Mouse (Mus musculus) forebrain, embryonic 13.5 days (tissue): Measurements from ENCODE around the gene Robo1. TPM values are rescaled to one million over a fixed set of nuclear protein-coding genes. Genes with fewer than 3 reads are reported as not detected.

Experiments used
- ATAC-seq: fragments of 200-750 bp; cut with Nextera tagmentation; 2 replicates; pipeline ENCODE4 v1.8.0; 2017
- H3K27ac ChIP-seq: fragments of 300-500 bp; sonication (generic); 2 replicates; pipeline ENCODE4 v1.5.1; 2015; ENCODE audit warnings: inconsistent platforms, mild to moderate bottlenecking, moderate library complexity
- H3K27me3 ChIP-seq: fragments of 300-500 bp; sonication (generic); 2 replicates; pipeline ENCODE4 v1.6.1; 2015; ENCODE audit warnings: mild to moderate bottlenecking, inconsistent platforms
- H3K36me3 ChIP-seq: fragments of 300-500 bp; sonication (generic); 2 replicates; pipeline ENCODE4 v1.6.1; 2015; ENCODE audit warnings: mild to moderate bottlenecking, inconsistent platforms; ENCODE audit not compliant: poor library complexity, severe bottlenecking
- H3K4me1 ChIP-seq: fragments of 300-500 bp; sonication (generic); 2 replicates; pipeline ENCODE4 v1.6.1; 2015; ENCODE audit warnings: inconsistent platforms
- H3K4me2 ChIP-seq: fragments of 300-500 bp; sonication (generic); 2 replicates; pipeline ENCODE4 v1.6.1; 2015; ENCODE audit warnings: inconsistent platforms, mild to moderate bottlenecking, moderate library complexity
- H3K4me3 ChIP-seq: fragments of 300-500 bp; sonication (generic); 2 replicates; pipeline ENCODE4 v1.5.1; 2015; ENCODE audit warnings: mild to moderate bottlenecking, inconsistent platforms
- H3K9ac ChIP-seq: fragments of 300-500 bp; sonication (generic); 2 replicates; pipeline ENCODE4 v1.6.1; 2015; ENCODE audit warnings: mild to moderate bottlenecking, inconsistent platforms
- H3K9me3 ChIP-seq: fragments of 300-500 bp; sonication (generic); replicated peaks from 2 replicates; pipeline ENCODE4 v1.6.1; 2016; ENCODE audit warnings: inconsistent platforms
- WGBS: fragments of 180-500 bp; shearing (Covaris S2); methylation state at CpG from one replicate; pipeline ENCODE4 v1.1.7; 2015; 5-methylcytosine and 5-hydroxymethylcytosine counted together
- polyA plus RNA-seq: library from polyadenylated mRNA; unstranded; fragments of >200 nt; fragmentation: Nextera tagmentation; extraction: Ambion mirVana; gene quantifications from 2 replicates; pipeline ENCODE4 v1.2.1, GENCODE M21; 2015

Robo1 gene
- polyA plus RNA-seq: 36.9 and 38.1 TPM in 2 replicates

DNA sequence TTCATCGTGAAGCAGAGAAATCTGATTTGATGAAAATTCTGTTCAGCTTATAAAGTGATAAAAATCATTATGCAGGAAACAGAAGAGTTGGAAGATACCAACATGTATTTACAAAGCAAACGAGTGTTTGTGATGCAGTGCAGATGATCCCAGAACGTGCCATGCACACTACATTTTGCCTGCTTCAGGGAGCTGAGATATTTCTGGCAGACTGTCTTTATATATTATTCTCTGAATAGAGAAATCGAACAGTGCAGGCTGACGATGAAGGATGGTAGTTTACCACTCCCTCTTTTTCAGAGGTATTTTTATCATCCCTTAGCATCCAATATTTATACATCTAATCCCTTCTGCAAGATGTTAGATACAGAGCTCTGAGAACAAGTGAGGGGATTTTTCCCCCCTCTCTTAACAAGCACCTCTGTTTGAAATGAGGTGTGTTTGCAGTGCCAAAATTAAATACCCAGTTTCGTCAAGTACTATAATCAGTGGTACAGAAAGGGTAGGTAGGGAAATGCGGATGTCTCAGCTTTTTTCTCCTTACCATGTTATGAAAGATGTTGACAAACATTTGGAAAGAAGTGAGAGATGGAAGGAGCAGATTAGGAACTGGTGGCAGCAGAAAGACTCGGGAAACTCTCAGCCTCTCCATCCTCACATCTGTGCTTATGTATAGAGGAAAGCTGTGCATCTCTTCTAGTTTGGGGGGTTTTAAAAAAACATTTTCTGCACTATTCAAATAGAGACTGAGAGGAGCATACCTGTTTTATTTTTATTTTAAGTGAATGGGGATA, at the start of gene Robo1:
Robo1 (plus strand) TSS at position 770 of the 794 bp plus-strand sequence.
- H3K9me3 ChIP-seq: no peaks in the 10 kb centered on the region
- no peak within 1 kb of the TSS for H3K9ac ChIP-seq
- H3K27ac ChIP-seq: no peak within 1 kb of the TSS
- H3K4me3 ChIP-seq: no peak within 1 kb of the TSS
- no peaks in the 10 kb centered on the region for H3K4me1 ChIP-seq
- 80% methylated on average over 8 of the region's 8 CpGs for WGBS
- no peak; the same call in 1 of the 2 replicates for ATAC-seq
- H3K36me3 ChIP-seq: no peaks in the 10 kb centered on the region
- H3K27me3 ChIP-seq: no peaks in the 10 kb centered on the region
- H3K4me2 ChIP-seq: no peak within 1 kb of the TSS

DNA sequence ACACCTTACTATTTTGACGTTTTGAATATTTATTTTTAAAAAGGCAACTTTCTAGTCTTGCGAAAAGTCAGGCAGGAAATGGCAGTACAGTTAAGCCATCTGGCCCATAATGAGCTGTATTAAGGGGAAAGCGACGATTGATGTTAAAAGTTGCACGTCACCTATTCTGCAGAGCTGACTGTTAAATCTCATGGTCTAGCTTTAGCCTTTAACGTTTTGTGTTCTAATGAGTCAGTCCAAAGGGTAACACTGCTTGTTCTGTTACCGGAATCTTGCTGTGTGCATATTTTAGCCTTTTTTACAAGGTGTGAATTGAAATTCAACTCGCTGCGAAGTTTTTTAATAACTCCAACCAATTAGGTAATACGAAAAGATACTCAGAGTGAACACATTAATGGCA, 40.3 kb upstream of the Robo1 start:
- no peak for ATAC-seq
- WGBS: 88% methylated on average over 10 of the region's 10 CpGs
- Histone ChIP-seq H3K27ac (no peak overlapping the region), H3K4me2 (no peak overlapping the region), H3K4me3 (no peak overlapping the region), H3K36me3 (no peaks in the 10 kb centered on the region), H3K9me3 (no peaks in the 10 kb centered on the region), H3K9ac (no peak overlapping the region), H3K27me3 (no peaks in the 10 kb centered on the region), H3K4me1 (no peaks in the 10 kb centered on the region)

DNA sequence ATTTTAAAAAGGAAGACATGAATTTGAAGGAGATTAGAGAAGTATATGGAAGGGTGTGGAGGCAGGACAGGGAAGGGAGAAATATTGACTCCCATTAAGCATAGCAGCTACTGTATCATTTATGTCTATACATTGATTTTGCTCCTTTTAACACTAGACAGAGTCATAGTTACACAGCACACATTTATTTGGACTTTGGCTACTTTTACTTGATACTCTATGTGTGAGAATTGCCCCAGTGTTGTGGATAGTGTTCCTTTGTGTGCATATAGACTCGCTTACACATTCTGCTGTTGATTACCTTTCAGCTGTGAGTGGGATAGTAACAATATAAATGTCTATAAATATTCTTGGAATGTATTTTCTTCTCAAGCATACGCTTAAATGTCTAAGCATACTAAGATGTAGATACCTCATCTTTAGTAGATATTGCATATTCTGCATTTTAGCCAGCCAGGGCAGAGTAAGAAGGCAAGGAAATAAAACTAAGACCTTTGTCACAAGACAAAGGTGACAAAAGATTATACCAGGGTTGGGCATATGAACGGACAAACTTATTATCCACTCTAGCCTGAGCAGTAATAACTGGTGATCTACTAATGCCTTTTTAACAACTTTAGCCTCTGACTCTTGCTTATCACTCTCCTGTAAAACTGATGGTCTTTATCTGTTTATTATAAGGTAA, 31.6 kb upstream of the Robo1 start:
- Histone ChIP-seq H3K9ac (no peak overlapping the region), H3K4me1 (no peaks in the 10 kb centered on the region), H3K27me3 (no peaks in the 10 kb centered on the region), H3K4me3 (no peak overlapping the region), H3K4me2 (no peak overlapping the region), H3K36me3 (no peaks in the 10 kb centered on the region), H3K27ac (no peak overlapping the region), H3K9me3 (no peaks in the 10 kb centered on the region)
- ATAC-seq: no peak
- WGBS: 87% methylated on average over 3 of the region's 3 CpGs

DNA sequence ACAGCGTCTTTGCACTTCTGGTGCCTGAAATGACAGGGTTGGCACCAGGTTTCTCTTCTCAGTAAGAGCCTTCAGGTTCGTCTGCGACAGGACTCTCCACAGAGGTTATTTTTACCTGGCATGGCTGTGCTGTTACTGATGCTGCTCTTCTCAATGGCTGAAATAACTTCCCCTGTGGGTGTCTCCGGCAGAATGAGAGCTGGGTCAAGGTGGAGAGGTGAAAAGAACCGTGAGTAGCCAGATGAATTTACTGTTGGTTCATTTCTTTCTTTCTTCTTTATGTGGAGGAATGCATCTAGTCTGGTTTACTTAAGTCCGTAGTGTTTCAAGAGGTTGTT, 194 bp downstream of the Robo1 start:
- H3K36me3 ChIP-seq: no peaks in the 10 kb centered on the region
- no peaks in the 10 kb centered on the region for H3K27me3 ChIP-seq
- 68% methylated on average over 6 of the region's 6 CpGs for WGBS
- H3K4me2 ChIP-seq: no peak overlapping the region
- no peak overlapping the region for H3K9ac ChIP-seq
- no peak overlapping the region for H3K27ac ChIP-seq
- no peak for ATAC-seq
- H3K4me3 ChIP-seq: no peak overlapping the region
- H3K9me3 ChIP-seq: no peaks in the 10 kb centered on the region
- H3K4me1 ChIP-seq: no peaks in the 10 kb centered on the region

DNA sequence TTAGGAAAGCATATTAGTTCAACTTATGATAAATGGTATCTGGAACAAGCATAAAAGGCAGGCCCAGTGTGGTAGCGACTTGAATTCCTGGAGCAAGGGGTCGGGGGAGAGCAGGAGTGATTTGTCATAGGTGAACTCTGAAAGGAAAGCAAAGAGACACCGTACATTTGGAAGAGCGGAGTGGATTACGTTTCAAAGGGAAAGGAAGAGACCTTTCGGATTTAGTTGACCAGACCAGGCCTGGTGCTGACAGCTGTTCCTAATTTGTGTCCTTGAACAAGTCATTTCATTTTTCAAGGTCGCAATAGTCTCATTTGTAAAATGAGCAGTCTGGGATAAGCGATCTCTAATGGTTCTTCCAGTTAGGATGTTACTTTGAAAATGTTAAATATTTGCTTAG, 19.2 kb downstream of the Robo1 start:
- H3K4me1 ChIP-seq: 0 out of 2 replicates have a peak, but pooled peaks cover 2% of the 10 kb centered on the region
- H3K9ac ChIP-seq: no peak overlapping the region
- H3K4me3 ChIP-seq: no peak overlapping the region
- H3K4me2 ChIP-seq: no peak overlapping the region
- no peaks in the 10 kb centered on the region for H3K27me3 ChIP-seq
- WGBS: 90% methylated on average over 8 of the region's 8 CpGs
- H3K9me3 ChIP-seq: no peaks in the 10 kb centered on the region
- H3K36me3 ChIP-seq: no peaks in the 10 kb centered on the region
- ATAC-seq: no peak
- no peak overlapping the region for H3K27ac ChIP-seq

DNA sequence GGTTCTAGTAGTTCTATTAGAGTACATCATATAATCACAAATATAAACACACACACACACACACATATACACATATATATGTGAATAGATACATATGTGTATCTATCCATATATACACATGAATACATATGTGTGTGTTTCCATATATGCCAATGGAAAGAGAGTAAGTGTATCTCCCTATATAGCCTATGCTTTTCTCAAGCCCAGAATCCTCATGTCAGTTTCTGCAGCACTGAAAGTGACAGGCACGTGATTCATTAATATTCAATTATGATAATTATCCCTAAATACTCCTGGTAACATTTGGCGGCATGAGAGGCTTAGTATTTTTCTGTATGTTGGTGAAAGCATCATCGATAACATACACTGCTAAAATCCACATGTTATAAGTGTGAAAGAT, 20.5 kb downstream of the Robo1 start:
- Histone ChIP-seq H3K4me3 (no peak overlapping the region), H3K4me1 (0 out of 2 replicates have a peak, but pooled peaks cover 2% of the 10 kb centered on the region), H3K36me3 (no peaks in the 10 kb centered on the region), H3K27ac (no peak overlapping the region), H3K4me2 (no peak overlapping the region), H3K9me3 (no peaks in the 10 kb centered on the region), H3K9ac (no peak overlapping the region), H3K27me3 (no peaks in the 10 kb centered on the region)
- peak; percentile 55; the same call in 1 of the 2 replicates for ATAC-seq
- WGBS: 60% methylated on average over 3 of the region's 3 CpGs

DNA sequence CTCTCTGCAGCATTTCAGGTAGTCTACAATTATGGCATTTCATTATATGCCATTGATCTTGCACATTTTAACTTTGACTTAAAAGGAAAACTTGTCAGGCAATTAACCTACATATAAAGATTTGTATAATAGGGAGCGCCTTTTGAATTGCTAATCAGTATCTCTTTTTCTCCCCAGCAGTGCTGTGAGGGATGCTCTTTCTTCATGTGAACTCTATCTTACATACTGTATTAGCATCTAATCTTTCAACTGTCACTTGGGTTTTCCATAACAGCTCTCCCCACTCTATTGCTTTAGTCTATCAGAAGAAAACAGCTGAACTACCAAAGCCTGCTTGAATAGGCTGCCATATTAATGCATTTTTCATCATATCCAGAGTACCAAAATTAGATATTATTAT, 29.7 kb downstream of the Robo1 start:
- no peak overlapping the region for H3K9ac ChIP-seq
- no peaks in the 10 kb centered on the region for H3K36me3 ChIP-seq
- ATAC-seq: peak; percentile 62; the same call in 1 of the 2 replicates
- H3K4me2 ChIP-seq: no peak overlapping the region
- H3K4me1 ChIP-seq: no peaks in the 10 kb centered on the region
- H3K9me3 ChIP-seq: no peaks in the 10 kb centered on the region
- WGBS: 80% methylated on average over 1 of the region's 1 CpGs
- no peak overlapping the region for H3K27ac ChIP-seq
- H3K4me3 ChIP-seq: no peak overlapping the region
- no peaks in the 10 kb centered on the region for H3K27me3 ChIP-seq

- Histone ChIP-seq H3K27me3 (no peaks in the 10 kb centered on the region), H3K4me1 (no peaks in the 10 kb centered on the region), H3K4me2 (no peak overlapping the region), H3K9ac (no peak overlapping the region), H3K36me3 (no peaks in the 10 kb centered on the region), H3K9me3 (no peaks in the 10 kb centered on the region), H3K27ac (no peak overlapping the region), H3K4me3 (no peak overlapping the region)
- 71% methylated on average over 5 of the region's 5 CpGs for WGBS
- no peak for ATAC-seq
Measured at GRCm38 (mm10) chr16:72350422-72350821, 42.3 kb downstream of the Robo1 start.

DNA sequence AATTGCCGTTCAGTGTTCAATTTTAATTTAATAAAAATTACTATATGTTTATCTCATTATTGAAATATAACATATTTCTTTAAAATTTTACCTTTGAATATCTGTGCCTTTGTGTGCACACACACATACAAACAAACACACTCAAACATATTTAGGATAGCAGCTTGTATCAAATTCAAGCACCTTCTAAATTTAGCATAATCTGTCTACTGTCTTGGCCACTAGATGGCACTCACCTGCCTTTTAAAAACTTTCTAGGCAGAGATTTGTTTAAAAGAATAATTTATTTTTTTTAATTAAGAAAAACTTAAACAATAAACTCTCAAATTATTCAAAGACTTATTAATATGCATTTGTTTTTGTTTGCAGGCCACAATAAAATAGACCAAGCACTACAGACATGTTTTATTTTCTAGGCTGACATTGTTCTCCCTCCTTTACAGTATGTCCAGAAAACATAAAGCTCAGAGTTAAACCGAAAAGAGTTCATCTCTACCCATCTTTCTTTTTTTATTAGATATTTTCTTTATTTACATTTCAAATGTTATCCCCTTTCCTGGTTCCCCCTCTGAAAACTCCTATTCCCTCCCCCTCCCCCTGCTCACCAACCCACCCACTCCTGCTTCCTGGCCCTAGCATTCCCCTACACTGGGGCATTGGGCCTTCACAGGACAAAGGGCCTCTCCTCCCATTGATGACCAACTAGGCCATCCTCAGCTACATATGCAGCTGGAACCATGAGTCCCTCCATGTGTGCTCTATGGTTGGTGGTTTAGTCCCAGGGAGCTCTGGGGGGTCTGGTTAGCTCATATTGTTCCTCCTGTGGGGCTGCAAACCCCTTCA, 48.6 kb downstream of the Robo1 start:
- Histone ChIP-seq H3K27ac (no peak overlapping the region), H3K27me3 (no peaks in the 10 kb centered on the region), H3K36me3 (no peaks in the 10 kb centered on the region), H3K4me2 (no peak overlapping the region), H3K9ac (no peak overlapping the region), H3K4me3 (no peak overlapping the region), H3K9me3 (no peaks in the 10 kb centered on the region), H3K4me1 (no peaks in the 10 kb centered on the region)
- WGBS: 89% methylated on average over 2 of the region's 2 CpGs
- ATAC-seq: 0 out of 2 replicates have a peak, but pooled peaks have one; percentile 33

DNA sequence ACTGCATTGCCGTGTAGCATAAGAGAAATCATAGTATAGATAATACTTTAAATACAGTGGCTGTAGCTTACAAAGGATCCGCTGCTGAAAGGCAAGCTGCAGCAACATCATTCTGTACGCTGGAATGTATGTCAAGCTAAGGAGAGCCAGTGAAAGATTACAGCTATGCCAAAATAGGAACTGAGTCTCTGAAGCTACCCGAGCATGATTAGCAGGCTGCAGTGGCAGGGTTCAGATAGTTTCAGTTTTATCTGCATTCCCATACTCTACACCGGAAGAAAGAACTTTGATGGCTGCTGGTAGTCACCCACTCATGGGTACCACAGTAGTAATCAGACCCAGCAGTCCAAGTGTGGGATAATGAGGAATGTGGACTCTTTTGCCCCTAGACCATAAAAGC, 68.8 kb downstream of the Robo1 start:
- H3K4me1 ChIP-seq: no peaks in the 10 kb centered on the region
- H3K4me2 ChIP-seq: no peak overlapping the region
- H3K4me3 ChIP-seq: no peak overlapping the region
- no peak for ATAC-seq
- H3K27ac ChIP-seq: no peak overlapping the region
- H3K27me3 ChIP-seq: no peaks in the 10 kb centered on the region
- no peak overlapping the region for H3K9ac ChIP-seq
- 83% methylated on average over 5 of the region's 5 CpGs for WGBS
- no peaks in the 10 kb centered on the region for H3K36me3 ChIP-seq
- no peaks in the 10 kb centered on the region for H3K9me3 ChIP-seq

DNA sequence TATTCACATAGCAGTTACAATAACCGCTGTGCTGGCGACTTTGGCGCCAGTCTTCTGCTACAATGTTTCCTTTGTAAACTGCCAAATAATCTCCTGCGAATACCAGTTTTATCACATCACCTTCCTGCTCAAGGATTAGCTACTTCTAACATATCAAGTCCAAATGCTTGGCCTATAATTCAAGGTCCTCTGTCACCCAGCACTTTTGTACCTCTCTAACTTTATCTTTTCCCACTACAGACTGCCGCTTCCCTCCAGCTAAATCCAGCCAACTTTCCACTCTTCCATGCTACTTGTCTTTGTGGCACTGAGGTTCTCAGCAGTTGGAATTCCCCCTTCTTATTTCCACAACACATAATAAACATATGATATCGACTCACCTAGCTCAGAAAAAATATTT, 73.7 kb downstream of the Robo1 start:
- H3K36me3 ChIP-seq: no peaks in the 10 kb centered on the region
- H3K27me3 ChIP-seq: no peaks in the 10 kb centered on the region
- H3K4me2 ChIP-seq: no peak overlapping the region
- H3K27ac ChIP-seq: no peak overlapping the region
- WGBS: 92% methylated on average over 6 of the region's 6 CpGs
- no peak overlapping the region for H3K9ac ChIP-seq
- no peaks in the 10 kb centered on the region for H3K4me1 ChIP-seq
- no peak overlapping the region for H3K4me3 ChIP-seq
- ATAC-seq: no peak
- no peaks in the 10 kb centered on the region for H3K9me3 ChIP-seq

GRCm38 (mm10) chr16:72383566-72383965, 75.5 kb downstream of the Robo1 start:
- Histone ChIP-seq H3K4me1 (no peaks in the 10 kb centered on the region), H3K36me3 (no peaks in the 10 kb centered on the region), H3K9ac (no peak overlapping the region), H3K27me3 (no peaks in the 10 kb centered on the region), H3K4me3 (no peak overlapping the region), H3K9me3 (no peaks in the 10 kb centered on the region), H3K27ac (no peak overlapping the region), H3K4me2 (no peak overlapping the region)
- WGBS: 75% methylated on average over 1 of the region's 1 CpGs
- ATAC-seq: no peak
